ENCODE assay signal across 18 mouse cellular contexts in the genomic region with DNA sequence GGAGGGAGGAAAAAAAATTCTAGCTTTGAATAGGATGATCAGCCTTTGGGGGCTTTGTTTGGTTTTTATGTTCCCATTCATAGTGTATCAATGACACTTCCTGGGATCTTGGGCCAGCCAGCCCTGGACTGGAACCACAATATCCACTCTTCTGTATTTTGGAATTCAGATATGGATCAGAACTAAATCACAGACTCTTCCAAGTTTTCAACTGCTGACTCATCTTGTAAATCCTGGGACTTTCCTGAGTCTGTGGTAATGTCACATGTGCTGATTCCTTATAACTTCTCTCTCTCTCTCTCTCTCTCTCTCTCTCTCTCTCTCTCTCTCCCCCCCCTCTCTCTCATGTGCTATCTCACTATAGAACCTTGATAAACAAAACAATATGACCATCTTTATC.
"Had no signal": no experiment of that assay in that cellular context is flagged by ENCODE, and none has a peak within 500 bp of the region (broad histone marks: within the 10 kb centered on the region; RNA-seq: fewer than 3 reads in every experiment).

No protein-coding gene starts in this region.

- ATAC-seq: liver, embryonic 12.5 days; midbrain, embryonic 16.5 days had no signal

- H3K9ac ChIP-seq: kidney, embryonic 15.5 days; limb, embryonic 12.5 days; limb, embryonic 15.5 days; liver, embryonic 12.5 days; liver, embryonic 15.5 days; midbrain, embryonic 12.5 days had no signal

- H3K27ac ChIP-seq: kidney, embryonic 15.5 days; left cerebral cortex, adult 2 months; limb, embryonic 12.5 days; limb, embryonic 15.5 days; liver, embryonic 12.5 days; liver, embryonic 15.5 days; midbrain, embryonic 12.5 days had no signal

- H3K9me3 ChIP-seq: kidney, embryonic 15.5 days; limb, embryonic 15.5 days; liver, embryonic 12.5 days; liver, embryonic 15.5 days; midbrain, embryonic 12.5 days had no signal

- H3K4me1 ChIP-seq: liver, embryonic 12.5 days; liver, embryonic 15.5 days had no signal

- H3K4me2 ChIP-seq: kidney, embryonic 15.5 days; limb, embryonic 12.5 days; limb, embryonic 15.5 days; liver, embryonic 12.5 days; liver, embryonic 15.5 days; midbrain, embryonic 12.5 days had no signal

- H3K4me3 ChIP-seq: kidney, embryonic 15.5 days; left cerebral cortex, adult 2 months; limb, embryonic 12.5 days; limb, embryonic 15.5 days; liver, embryonic 12.5 days; liver, embryonic 15.5 days; midbrain, embryonic 12.5 days had no signal

- H3K36me3 ChIP-seq: kidney, embryonic 15.5 days; limb, embryonic 12.5 days; limb, embryonic 15.5 days; liver, embryonic 12.5 days; liver, embryonic 15.5 days; midbrain, embryonic 12.5 days had no signal

- DNase-seq: kidney, adult 8-10 months; kidney, postnatal 10 days; kidney, postnatal 36 days; layer of hippocampus, postnatal 36 days; left cerebral cortex, postnatal 4 days; lung, adult 2 months; lung, postnatal 14 days; lung, postnatal 4 days; thymus, adult 18-20 months; thymus, postnatal 36 days had no signal

- H3K27me3 ChIP-seq: kidney, embryonic 15.5 days; limb, embryonic 15.5 days; liver, embryonic 12.5 days; midbrain, embryonic 12.5 days had no signal
